Mouse (Mus musculus): ENCODE measurements around the gene Map3k12. TPM values are rescaled to one million over a fixed set of nuclear protein-coding genes. Genes with fewer than 3 reads are reported as not detected.

Map3k12 gene
- polyA plus RNA-seq, 1 experiment from 2014 or later, result 14.4 TPM

DNA sequence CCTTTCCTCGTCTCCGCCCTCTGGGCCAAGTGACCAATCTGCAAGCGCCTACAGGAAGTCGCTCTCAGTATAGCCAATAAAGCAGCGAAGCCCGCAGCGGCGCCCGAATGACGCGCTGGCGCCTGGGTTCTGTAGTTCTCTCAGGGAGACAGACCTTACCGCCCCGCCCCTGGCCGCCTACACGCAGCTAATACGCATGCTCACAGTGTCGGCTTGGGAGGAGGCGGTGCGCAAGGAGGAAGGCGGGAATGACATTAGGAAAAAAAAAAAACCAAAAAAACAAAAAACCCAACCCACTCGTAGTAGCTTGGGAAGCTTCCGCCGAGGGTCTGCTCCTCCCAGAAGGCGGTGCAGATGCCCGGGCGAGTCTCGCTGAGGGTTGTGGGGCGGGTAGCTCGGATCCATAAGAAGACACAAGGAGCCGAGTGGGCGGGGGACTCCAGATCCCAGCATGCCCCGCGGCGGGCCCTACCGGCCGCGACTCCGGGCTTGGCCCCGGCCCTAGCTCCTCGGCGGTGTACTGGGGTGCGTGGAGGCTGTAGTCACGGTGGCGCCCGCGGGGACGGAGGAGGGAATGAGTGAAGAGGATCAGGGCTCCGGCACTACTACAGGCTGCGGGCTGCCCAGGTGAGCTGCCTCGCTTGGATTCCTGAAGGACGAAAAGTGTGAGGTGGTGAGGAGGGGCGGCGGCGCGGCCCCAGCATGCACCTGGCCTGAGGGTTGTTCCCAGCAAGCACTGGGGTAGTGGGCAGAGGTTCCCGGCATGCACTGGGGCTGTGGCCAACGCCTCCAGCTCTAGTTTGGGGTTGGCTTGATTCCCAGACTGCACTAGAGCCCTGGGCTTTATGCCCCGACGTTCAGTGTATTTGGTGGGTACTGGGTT, 1.4 kb upstream of the Map3k12 start, which contains the start of gene Tarbp2:
Gene Tarbp2 (plus strand): TSS at position 217 of the 883 bp plus-strand sequence.
- Histone ChIP-seq H3K36me3 (peaks cover 19% of the 10 kb centered on the region), H3K27me3 (no peaks in the 10 kb centered on the region), H3K9me3 (no peaks in the 10 kb centered on the region), H3K4me1 (peaks cover 33% of the 10 kb centered on the region), H3K4me2 (peak within 1 kb of the TSS; percentile 92), H3K27ac (peak within 1 kb of the TSS; percentile 100), H3K4me3 (peak within 1 kb of the TSS; percentile 76), H3K9ac (peak within 1 kb of the TSS; percentile 87)
- under 1% methylated on average over 60 of the region's 60 CpGs for WGBS
- ATAC-seq (ENCODE audit: borderline replicate concordance, extremely low read depth, low FRiP score, low TSS enrichment), result peak; percentile 92

DNA sequence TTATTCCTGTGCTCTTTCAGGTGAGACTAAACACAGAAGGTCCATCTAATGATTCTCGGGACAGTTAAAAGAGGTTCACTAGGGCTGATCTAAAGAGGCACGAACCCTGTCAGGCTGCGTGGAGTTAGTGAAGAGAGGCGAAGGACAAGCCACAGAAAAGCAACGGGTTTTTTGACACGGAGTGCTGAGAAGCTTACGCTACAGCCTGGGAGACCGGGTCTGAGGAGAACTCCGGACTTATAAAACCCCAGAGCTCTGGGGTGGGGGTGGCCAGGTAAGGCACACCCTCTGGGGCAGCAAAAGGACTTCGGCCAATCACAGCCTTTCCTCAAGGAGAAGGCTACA, 739 bp upstream of the Map3k12 start:
- Histone ChIP-seq H3K27me3 (no peaks in the 10 kb centered on the region), H3K4me1 (peaks cover 33% of the 10 kb centered on the region), H3K4me2 (peak overlapping the region; percentile 92), H3K36me3 (peaks cover 19% of the 10 kb centered on the region), H3K9ac (peak overlapping the region; percentile 59), H3K27ac (peak overlapping the region; percentile 84), H3K9me3 (no peaks in the 10 kb centered on the region), H3K4me3 (peak overlapping the region; percentile 76)
- 0% methylated on average over 10 of the region's 10 CpGs for WGBS
- ATAC-seq (ENCODE audit: borderline replicate concordance, extremely low read depth, low FRiP score, low TSS enrichment), result no peak

DNA sequence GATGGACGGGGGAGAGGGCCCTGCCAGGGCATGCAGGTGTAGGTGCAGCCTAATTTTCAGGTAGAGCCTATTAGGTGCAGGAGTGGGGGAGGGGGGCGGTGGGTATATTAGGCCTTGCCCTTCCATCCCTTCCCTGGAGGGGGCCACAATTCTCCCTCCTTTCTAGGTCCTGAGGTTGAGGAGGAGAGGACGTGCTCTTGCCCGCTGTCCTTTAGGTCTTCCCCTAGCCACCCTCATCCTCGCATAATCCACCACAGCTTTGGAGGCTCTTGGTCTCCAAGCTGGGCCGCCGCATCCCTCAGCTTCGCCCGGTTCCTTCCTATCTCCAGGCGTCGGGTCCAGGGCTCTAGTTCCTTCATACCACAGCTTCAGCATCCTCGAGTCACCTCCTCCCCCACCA, 571 bp downstream of the Map3k12 start:
- H3K27ac ChIP-seq, result peak overlapping the region; percentile 84
- no peaks in the 10 kb centered on the region for H3K27me3 ChIP-seq
- no peaks in the 10 kb centered on the region for H3K9me3 ChIP-seq
- peaks cover 43% of the 10 kb centered on the region for H3K4me1 ChIP-seq
- H3K9ac ChIP-seq, result peak overlapping the region; percentile 59
- peak overlapping the region; percentile 92 for H3K4me2 ChIP-seq
- no peak for ATAC-seq (ENCODE audit: borderline replicate concordance, extremely low read depth, low FRiP score, low TSS enrichment)
- H3K36me3 ChIP-seq, result peaks cover 9% of the 10 kb centered on the region; the same call in 1 of the 2 replicates
- under 1% methylated on average over 12 of the region's 12 CpGs for WGBS
- peak overlapping the region; percentile 76 for H3K4me3 ChIP-seq

DNA sequence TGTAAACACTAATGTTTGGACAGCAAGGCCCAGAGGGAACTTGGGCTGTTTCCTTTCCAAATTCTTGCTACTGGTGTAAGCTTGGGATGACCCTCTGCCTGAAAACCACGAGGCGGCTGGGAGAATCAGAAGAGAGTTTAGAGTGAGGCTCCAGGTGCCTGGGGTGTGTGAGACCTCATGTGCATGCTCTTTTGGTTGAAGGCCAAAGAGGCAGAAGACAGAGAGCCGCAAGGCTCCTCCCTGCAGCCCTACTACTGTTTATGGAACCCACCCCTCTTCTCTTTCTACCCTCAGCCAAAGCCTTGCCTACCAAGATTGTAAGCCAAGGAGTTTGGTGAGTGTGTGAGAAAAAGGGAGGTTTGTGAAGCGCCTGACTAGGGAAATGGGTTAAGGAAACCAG, 1.1 kb downstream of the Map3k12 start:
- H3K27ac ChIP-seq, result no peak overlapping the region
- WGBS, result 43% methylated on average over 4 of the region's 4 CpGs
- H3K4me2 ChIP-seq, result peak overlapping the region; percentile 92
- H3K4me1 ChIP-seq, result peaks cover 48% of the 10 kb centered on the region
- H3K4me3 ChIP-seq, result peak overlapping the region; percentile 76
- peak overlapping the region; percentile 59 for H3K9ac ChIP-seq
- no peak for ATAC-seq (ENCODE audit: borderline replicate concordance, extremely low read depth, low FRiP score, low TSS enrichment)
- H3K36me3 ChIP-seq, result peaks cover 4% of the 10 kb centered on the region; the same call in 1 of the 2 replicates
- no peaks in the 10 kb centered on the region for H3K9me3 ChIP-seq
- H3K27me3 ChIP-seq, result no peaks in the 10 kb centered on the region

DNA sequence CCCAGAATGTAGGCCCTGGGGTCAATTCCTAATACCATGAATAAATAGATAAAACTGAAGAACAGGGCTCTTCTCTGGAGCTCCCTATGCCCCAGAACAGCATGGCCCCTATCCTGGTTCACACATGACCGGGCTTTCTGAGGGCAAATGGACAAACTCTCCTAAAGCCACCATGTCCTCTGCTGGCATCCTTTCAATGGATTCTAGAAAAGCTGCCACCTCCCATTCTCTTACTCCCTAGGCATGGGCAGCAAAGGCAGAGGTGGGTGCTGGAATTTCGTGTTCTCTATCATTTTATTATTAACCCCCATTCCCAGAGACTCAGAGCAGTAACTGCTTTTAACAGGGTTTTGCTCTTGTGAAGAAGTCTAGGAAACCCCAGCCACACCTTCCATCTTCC, 1.6 kb downstream of the Map3k12 start:
- Histone ChIP-seq H3K4me1 (peaks cover 46% of the 10 kb centered on the region), H3K4me3 (peak overlapping the region; percentile 76), H3K9me3 (no peaks in the 10 kb centered on the region), H3K4me2 (peak overlapping the region; percentile 92), H3K27me3 (no peaks in the 10 kb centered on the region), H3K9ac (no peak overlapping the region), H3K36me3 (no peaks in the 10 kb centered on the region), H3K27ac (no peak overlapping the region)
- ATAC-seq (ENCODE audit: borderline replicate concordance, extremely low read depth, low FRiP score, low TSS enrichment), result no peak
- 84% methylated on average over 2 of the region's 2 CpGs for WGBS

DNA sequence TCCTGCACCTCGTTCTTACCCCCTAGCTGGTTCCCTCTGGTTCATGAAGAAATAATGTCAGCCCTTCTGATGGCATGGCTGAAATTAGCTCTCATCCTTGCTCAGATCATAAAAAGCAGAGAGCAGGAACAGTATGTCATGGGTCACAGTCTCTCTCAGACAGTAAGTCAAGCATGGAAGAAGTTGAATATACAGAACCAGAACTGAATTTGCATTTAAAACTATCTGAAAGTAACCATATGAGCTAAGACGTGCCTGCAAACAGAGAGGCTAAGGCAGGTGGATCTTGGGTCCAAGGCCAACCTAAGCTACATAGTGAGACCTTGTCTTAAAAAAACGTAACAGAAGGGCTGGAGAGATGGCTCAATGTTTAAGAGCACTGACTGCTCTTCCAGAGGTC, 3.9 kb downstream of the Map3k12 start:
- Histone ChIP-seq H3K4me3 (no peak overlapping the region), H3K4me2 (no peak overlapping the region), H3K4me1 (peaks cover 35% of the 10 kb centered on the region), H3K9me3 (no peaks in the 10 kb centered on the region), H3K27me3 (no peaks in the 10 kb centered on the region), H3K9ac (no peak overlapping the region), H3K36me3 (no peaks in the 10 kb centered on the region), H3K27ac (no peak overlapping the region)
- WGBS, result 77% methylated on average over 3 of the region's 3 CpGs
- ATAC-seq (ENCODE audit: borderline replicate concordance, extremely low read depth, low FRiP score, low TSS enrichment), result no peak

DNA sequence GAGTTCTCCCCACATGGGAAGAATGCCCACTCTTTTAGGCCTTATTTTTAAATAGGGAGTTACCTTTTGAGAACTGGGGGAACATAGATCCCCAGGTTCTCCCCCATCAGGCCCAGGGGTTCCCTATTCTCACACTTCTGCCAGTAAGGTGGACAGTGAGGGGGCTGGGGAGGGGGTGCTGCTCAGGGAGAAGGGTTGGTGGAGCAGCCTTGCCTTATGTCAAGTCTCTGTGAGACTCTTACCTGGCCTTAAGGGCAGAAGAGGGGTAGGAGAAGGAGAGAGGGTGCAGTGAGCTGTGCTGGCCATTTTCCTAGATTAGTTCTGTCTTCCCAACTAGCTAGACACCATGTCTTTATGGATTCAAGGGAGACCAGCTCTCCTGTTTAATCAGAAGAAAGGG, 4.4 kb downstream of the Map3k12 start:
- Histone ChIP-seq H3K4me3 (no peak overlapping the region), H3K4me1 (peaks cover 35% of the 10 kb centered on the region), H3K27me3 (no peaks in the 10 kb centered on the region), H3K9me3 (no peaks in the 10 kb centered on the region), H3K36me3 (no peaks in the 10 kb centered on the region), H3K9ac (no peak overlapping the region), H3K27ac (no peak overlapping the region), H3K4me2 (no peak overlapping the region)
- ATAC-seq (ENCODE audit: borderline replicate concordance, extremely low read depth, low FRiP score, low TSS enrichment), result no peak

DNA sequence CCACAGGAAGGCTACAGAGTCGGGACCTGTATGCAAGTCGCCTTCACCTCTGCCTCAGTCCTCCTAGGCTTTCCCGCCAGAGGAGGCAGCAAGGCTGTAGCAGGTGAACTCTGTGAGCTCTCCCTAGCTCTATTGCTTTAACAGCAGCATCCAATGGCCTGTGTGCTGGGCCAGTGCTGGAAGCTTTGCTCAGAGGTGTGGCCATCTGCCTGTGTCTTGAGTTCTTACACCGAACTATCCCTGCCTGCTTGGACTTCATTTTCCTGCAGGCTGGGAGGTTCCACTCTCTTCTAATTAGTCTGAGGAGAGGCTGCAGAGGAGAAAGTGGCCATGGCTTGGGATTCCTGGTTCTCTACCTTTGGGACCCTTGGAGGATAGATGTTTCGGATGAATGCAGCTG, 4.9 kb downstream of the Map3k12 start:
- Histone ChIP-seq H3K4me2 (no peak overlapping the region), H3K9me3 (no peaks in the 10 kb centered on the region), H3K27ac (0 out of 2 replicates have a peak overlapping the region, but pooled peaks have one; percentile 10), H3K9ac (0 out of 2 replicates have a peak overlapping the region, but pooled peaks have one; percentile 5), H3K27me3 (no peaks in the 10 kb centered on the region), H3K36me3 (no peaks in the 10 kb centered on the region), H3K4me3 (no peak overlapping the region), H3K4me1 (peaks cover 35% of the 10 kb centered on the region)
- WGBS, result 47% methylated on average over 5 of the region's 5 CpGs
- ATAC-seq (ENCODE audit: borderline replicate concordance, extremely low read depth, low FRiP score, low TSS enrichment), result no peak

DNA sequence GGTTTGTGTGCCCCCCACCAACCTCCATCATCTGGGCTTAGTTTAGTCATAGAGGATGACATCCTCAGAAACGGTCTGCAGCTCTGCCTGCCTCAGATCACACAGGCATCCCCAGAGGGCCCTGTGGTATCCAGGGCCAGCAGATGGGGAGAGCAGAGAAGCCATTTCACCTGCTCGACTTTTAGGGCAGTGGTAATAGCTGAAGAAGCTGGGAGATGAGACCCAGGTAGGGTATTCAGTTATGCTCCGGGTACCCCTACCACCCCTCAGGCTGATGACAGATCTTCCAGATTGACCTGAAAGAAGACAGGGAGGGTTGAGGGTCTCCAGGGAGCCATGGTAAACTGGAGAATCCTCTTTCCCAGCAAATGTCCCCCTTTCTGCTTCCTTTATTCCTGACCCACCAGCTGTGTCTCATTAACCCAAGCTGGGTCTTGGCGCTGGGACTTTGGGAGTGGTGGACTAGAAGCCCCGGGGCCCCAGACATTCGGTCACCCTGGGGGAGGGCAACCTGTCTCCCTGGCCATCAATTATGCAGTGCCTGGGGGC, 5.5 kb downstream of the Map3k12 start:
- peak overlapping the region; percentile 94 for H3K4me2 ChIP-seq
- no peaks in the 10 kb centered on the region for H3K9me3 ChIP-seq
- no peak for ATAC-seq (ENCODE audit: borderline replicate concordance, extremely low read depth, low FRiP score, low TSS enrichment)
- no peak overlapping the region for H3K9ac ChIP-seq
- WGBS, result 17% methylated on average over 6 of the region's 6 CpGs
- H3K4me1 ChIP-seq, result peaks cover 34% of the 10 kb centered on the region
- H3K27ac ChIP-seq, result 0 out of 2 replicates have a peak overlapping the region, but pooled peaks have one; percentile 68
- no peaks in the 10 kb centered on the region for H3K27me3 ChIP-seq
- no peaks in the 10 kb centered on the region for H3K36me3 ChIP-seq
- H3K4me3 ChIP-seq, result peak overlapping the region; percentile 62

DNA sequence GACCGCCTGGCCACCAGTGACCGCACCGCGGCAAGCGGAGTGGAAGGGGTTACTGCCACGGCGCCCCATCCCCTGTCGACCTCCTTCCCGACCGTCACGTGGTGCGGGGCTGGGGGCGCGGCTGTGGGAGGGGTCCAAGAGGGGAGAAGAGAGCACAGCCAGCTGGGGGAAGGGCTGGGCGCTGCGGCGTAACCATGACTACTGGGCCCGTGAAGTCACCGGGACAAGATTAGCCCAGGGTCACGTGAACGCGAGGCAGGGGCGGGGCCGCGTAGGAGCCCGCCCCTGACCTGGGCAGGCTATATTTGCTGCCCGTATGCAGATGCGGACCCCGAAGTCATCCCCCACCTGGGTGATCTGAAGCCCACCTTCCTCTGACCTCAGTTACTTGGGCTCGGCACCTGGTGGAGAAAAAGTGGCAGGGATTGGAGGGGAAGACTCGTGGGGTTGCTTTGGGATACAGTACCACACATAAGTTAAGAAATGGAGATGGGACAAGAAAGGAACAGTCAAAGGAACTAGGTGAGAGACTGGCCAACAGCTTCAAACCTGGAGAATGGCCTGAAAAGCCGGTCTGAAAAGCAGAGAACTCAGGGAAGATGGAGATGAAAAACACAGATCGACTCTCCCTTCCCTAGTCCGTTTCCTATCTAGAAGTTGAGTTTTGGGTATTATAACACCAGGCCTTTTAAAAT, 6.1 kb downstream of the Map3k12 start:
- H3K4me2 ChIP-seq, result peak overlapping the region; percentile 94
- H3K27ac ChIP-seq, result peak overlapping the region; percentile 68
- H3K27me3 ChIP-seq, result no peaks in the 10 kb centered on the region
- peak overlapping the region; percentile 62 for H3K4me3 ChIP-seq
- WGBS, result 4% methylated on average over 34 of the region's 34 CpGs
- no peaks in the 10 kb centered on the region for H3K9me3 ChIP-seq
- H3K4me1 ChIP-seq, result peaks cover 28% of the 10 kb centered on the region
- no peaks in the 10 kb centered on the region for H3K36me3 ChIP-seq
- peak overlapping the region; percentile 50 for H3K9ac ChIP-seq
- peak; percentile 96 for ATAC-seq (ENCODE audit: borderline replicate concordance, extremely low read depth, low FRiP score, low TSS enrichment)

DNA sequence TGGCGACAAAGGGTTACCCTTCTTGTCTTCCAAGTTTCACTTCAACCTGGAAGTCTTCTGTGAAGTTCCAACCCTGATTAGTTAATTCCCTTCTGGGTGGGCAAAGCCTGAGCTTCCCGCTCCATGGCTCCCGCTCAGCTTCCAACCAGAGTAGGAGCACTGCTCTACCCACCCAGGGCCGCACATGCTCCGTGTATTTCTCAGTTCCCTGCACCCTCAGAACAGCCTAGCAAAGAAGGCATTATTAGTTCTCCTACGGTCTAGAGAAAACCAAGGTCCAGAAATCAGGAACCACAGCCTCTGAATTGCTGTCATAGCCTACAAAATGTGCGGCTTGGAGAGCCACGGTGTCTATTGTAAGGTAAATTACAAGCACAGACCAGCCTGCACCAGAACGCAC, 6.8 kb downstream of the Map3k12 start:
- WGBS, result 4% methylated on average over 9 of the region's 9 CpGs
- H3K36me3 ChIP-seq, result peaks cover under 1% of the 10 kb centered on the region; the same call in 1 of the 2 replicates
- H3K4me1 ChIP-seq, result peaks cover 29% of the 10 kb centered on the region
- H3K27ac ChIP-seq, result peak overlapping the region; percentile 68
- peak overlapping the region; percentile 62 for H3K4me3 ChIP-seq
- ATAC-seq (ENCODE audit: borderline replicate concordance, extremely low read depth, low FRiP score, low TSS enrichment), result peak; percentile 26; the same call in 1 of the 2 replicates
- peak overlapping the region; percentile 50 for H3K9ac ChIP-seq
- no peaks in the 10 kb centered on the region for H3K9me3 ChIP-seq
- no peaks in the 10 kb centered on the region for H3K27me3 ChIP-seq
- H3K4me2 ChIP-seq, result peak overlapping the region; percentile 94

Data from lung, embryonic 15.5 days (tissue).